Mouse (Mus musculus) CH12.LX (cell line): ENCODE measurements around the gene Eloa. TPM values are rescaled to one million over a fixed set of nuclear protein-coding genes. Genes with fewer than 3 reads are reported as not detected.
"Not testable (repeated sequence)": the region's sequence is repeated elsewhere in the genome, so short reads cannot be mapped to it uniquely, and the experiment has no call there.

Experiments
- DNase-seq: peaks from one replicate; pipeline ENCODE4 v3.0.0-alpha.2; 2013; ENCODE audit errors: extremely low read depth
- H3K27ac ChIP-seq: 2 replicates; pipeline ENCODE4 v1.5.1; 2012; ENCODE audit warnings: low read depth, mild to moderate bottlenecking, control low read depth, moderate library complexity; ENCODE audit not compliant: insufficient read depth
- H3K27me3 ChIP-seq: replicated peaks from 2 replicates; pipeline ENCODE3; 2012; ENCODE audit warnings: inconsistent platforms
- H3K36me3 ChIP-seq, 2 experiments: replicated peaks in 1 of 2; 2 replicates each; pipeline versions ENCODE3 to v1.6.1; 2012; ENCODE audit warnings: inconsistent platforms in 1 of 2, low read length in 1 of 2, mild to moderate bottlenecking in 1 of 2, mixed read lengths in 1 of 2, moderate library complexity in 1 of 2; ENCODE audit not compliant: control insufficient read depth in 1 of 2, insufficient read depth in 1 of 2
- H3K4me1 ChIP-seq, 2 experiments: 2 replicates each; pipeline ENCODE4 v1.6.1; 2012; ENCODE audit warnings: inconsistent platforms in 1 of 2, moderate library complexity in 1 of 2; ENCODE audit not compliant: insufficient read depth in 2 of 2, control insufficient read depth in 1 of 2
- H3K4me2 ChIP-seq: 2 replicates; pipeline ENCODE4 v1.6.1; 2012; ENCODE audit warnings: low read depth, mild to moderate bottlenecking, control low read depth; ENCODE audit not compliant: poor library complexity, insufficient read depth, severe bottlenecking
- H3K4me3 ChIP-seq, 3 experiments: fragments of 150-350 bp in 1 of 3; sonication (generic) in 1 of 3; replicated peaks in 1 of 3; 2 replicates each; pipeline versions ENCODE3 to v1.5.1; 2011 to 2012; ENCODE audit warnings: low read depth in 2 of 3, low read length in 2 of 3, mild to moderate bottlenecking in 2 of 3, moderate library complexity in 2 of 3, control low read depth in 1 of 3, improper control_type of control experiment in 1 of 3, inconsistent platforms in 1 of 3, mixed read lengths in 1 of 3; ENCODE audit not compliant: poor library complexity in 1 of 3
- H3K79me2 ChIP-seq: replicated peaks from 2 replicates; pipeline ENCODE4 v1.6.1; 2012; ENCODE audit warnings: mild to moderate bottlenecking, moderate library complexity; ENCODE audit not compliant: control insufficient read depth, poor library complexity, insufficient read depth, severe bottlenecking; ENCODE audit errors: extremely low read depth
- H3K9ac ChIP-seq: 2 replicates; pipeline ENCODE4 v1.6.1; 2012; ENCODE audit warnings: low read depth, mild to moderate bottlenecking, control low read depth, moderate library complexity; ENCODE audit not compliant: insufficient read depth
- H3K9me3 ChIP-seq: replicated peaks from 2 replicates; pipeline ENCODE3; 2012; ENCODE audit warnings: low read length, inconsistent platforms, mixed read lengths
- BHLHE40 ChIP-seq: IDR thresholded peaks from 2 replicates; pipeline ENCODE4 v1.6.1; 2011; ENCODE audit warnings: mild to moderate bottlenecking, low read depth, low read length, improper control_type of control experiment
- CHD2 ChIP-seq: IDR thresholded peaks from 2 replicates; pipeline ENCODE4 v1.6.1; 2011; ENCODE audit warnings: low read length, improper control_type of control experiment
- CTCF ChIP-seq, 2 experiments: IDR thresholded peaks in 1 of 2; conservative IDR thresholded peaks in 1 of 2; 2 replicates each; pipeline ENCODE4 v1.5.1; 2011 to 2012; ENCODE audit warnings: low read depth in 2 of 2, low read length in 2 of 2, improper control_type of control experiment in 1 of 2, inconsistent platforms in 1 of 2, mild to moderate bottlenecking in 1 of 2, moderate library complexity in 1 of 2
- E2F4 ChIP-seq: IDR thresholded peaks from 2 replicates; pipeline ENCODE4 v1.6.1; 2011; ENCODE audit warnings: low read depth, low read length, improper control_type of control experiment; ENCODE audit not compliant: insufficient replicate concordance
- ETS1 ChIP-seq: conservative IDR thresholded peaks from 2 replicates; pipeline ENCODE4 v1.6.1; 2012; ENCODE audit warnings: low read depth, mild to moderate bottlenecking, inconsistent platforms, low read length, improper control_type of control experiment, moderate library complexity
- GABPA ChIP-seq: IDR thresholded peaks from 2 replicates; pipeline ENCODE4 v1.6.1; 2012; ENCODE audit warnings: low read depth, low read length, improper control_type of control experiment, inconsistent platforms; ENCODE audit not compliant: insufficient replicate concordance
- JUN ChIP-seq: IDR thresholded peaks from 2 replicates; pipeline ENCODE4 v1.6.1; 2011; ENCODE audit warnings: low read depth, mild to moderate bottlenecking, low read length, improper control_type of control experiment, moderate library complexity; ENCODE audit not compliant: insufficient read depth
- MAX ChIP-seq: IDR thresholded peaks from 2 replicates; pipeline ENCODE4 v1.6.1; 2011; ENCODE audit warnings: low read length, improper control_type of control experiment
- MAZ ChIP-seq: IDR thresholded peaks from 2 replicates; pipeline ENCODE4 v1.6.1; 2012; ENCODE audit warnings: low read depth, mild to moderate bottlenecking, inconsistent platforms, low read length, improper control_type of control experiment, moderate library complexity
- MEF2A ChIP-seq: IDR thresholded peaks from 2 replicates; pipeline ENCODE4 v1.6.1; 2014; ENCODE audit warnings: low read depth, mild to moderate bottlenecking, inconsistent platforms, low read length, improper control_type of control experiment, borderline replicate concordance
- MXI1 ChIP-seq: IDR thresholded peaks from 2 replicates; pipeline ENCODE4 v1.6.1; 2011; ENCODE audit warnings: mild to moderate bottlenecking, low read depth, low read length, improper control_type of control experiment
- POLR2A ChIP-seq: IDR thresholded peaks from 2 replicates; pipeline ENCODE4 v1.6.1; 2011; ENCODE audit warnings: low read depth, mild to moderate bottlenecking, improper control_type of control experiment, low read length
- RAD21 ChIP-seq: IDR thresholded peaks from 2 replicates; pipeline ENCODE4 v1.6.1; 2011; ENCODE audit warnings: low read depth, mild to moderate bottlenecking, low read length, improper control_type of control experiment, moderate library complexity
- TBP ChIP-seq: conservative IDR thresholded peaks from 2 replicates; pipeline ENCODE4 v1.6.1; 2011; ENCODE audit warnings: low read depth, low read length, improper control_type of control experiment
- USF1 ChIP-seq: IDR thresholded peaks from 2 replicates; pipeline ENCODE4 v1.6.1; 2014; ENCODE audit warnings: low read depth, mild to moderate bottlenecking, inconsistent platforms, low read length, improper control_type of control experiment
- ZC3H11A ChIP-seq: IDR thresholded peaks from 2 replicates; pipeline ENCODE4 v1.6.1; 2012; ENCODE audit warnings: low read depth, mild to moderate bottlenecking, inconsistent platforms, low read length, improper control_type of control experiment
- ZKSCAN1 ChIP-seq: IDR thresholded peaks from 2 replicates; pipeline ENCODE4 v1.6.1; 2012; ENCODE audit warnings: low read depth, inconsistent platforms, low read length, improper control_type of control experiment, borderline replicate concordance
- dilution Hi-C: fragments of 300-500 bp; cut with MboI; formaldehyde crosslinking; loops from 2 replicates; pipeline ENCODE4 v1.14.3; 2020; ENCODE audit warnings: low sequenced_read_pairs; ENCODE audit not compliant: extremely low pct_unique_long_range_greater_than_20kb, extremely low pct_ligation_motif_present
- in situ Hi-C: fragments of 300-500 bp; cut with MboI; formaldehyde crosslinking; loops from 3 replicates; pipeline ENCODE4 v1.14.3; 2019; ENCODE audit warnings: low sequenced_read_pairs, low pct_ligation_motif_present, low pct_unique_long_range_greater_than_20kb, mixed read lengths
- polyA plus RNA-seq: library from polyadenylated mRNA; unstranded; fragments of >175 nt; gene quantifications from 2 replicates; pipeline ENCODE4 v1.2.1, GENCODE M21; 2012; ENCODE audit warnings: low read depth; ENCODE audit not compliant: insufficient read length
- total RNA-seq, 2 experiments: library from RNA; depleted of rRNA; stranded (reverse); fragments of 300-350 nt in 1 of 2; fragments of >200 nt in 1 of 2; gene quantifications; 2 replicates each; pipeline ENCODE4 v1.2.3; 2012 to 2014

Gene Eloa
- total and polyA plus RNA-seq, 3 experiments: 45.8 to 66.2 (median 66.0) TPM

DNA sequence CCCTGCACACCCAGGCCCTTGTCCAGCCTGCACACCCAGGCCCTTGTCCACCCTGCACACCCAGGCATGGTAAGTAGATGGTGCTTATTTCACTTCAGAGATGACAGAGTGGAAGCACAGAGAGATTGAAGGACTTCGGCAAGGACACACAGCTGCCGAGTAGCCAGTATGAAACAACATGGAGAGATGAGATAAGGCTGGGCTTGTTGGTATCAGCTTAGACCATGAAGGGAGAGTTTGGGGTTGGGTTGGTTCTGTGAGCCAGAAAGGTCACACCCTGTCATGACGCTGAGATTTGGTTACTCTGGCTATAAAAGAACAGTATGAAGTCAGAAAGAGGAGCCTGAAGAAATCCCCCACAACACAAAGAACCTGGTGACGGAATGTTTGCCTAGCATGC, 47.8 kb upstream of the Eloa start:
- TF ChIP-seq E2F4: no peak
- TF ChIP-seq POLR2A: no peak
- TF ChIP-seq TBP: no peak
- no peak for TF ChIP-seq BHLHE40
- no peak for TF ChIP-seq ETS1
- TF ChIP-seq ZKSCAN1: no peak
- no peak for TF ChIP-seq MAX
- TF ChIP-seq ZC3H11A: no peak
- no peak for TF ChIP-seq CHD2
- no peak for TF ChIP-seq JUN
- H3K36me3 ChIP-seq: no peaks in the 10 kb centered on the region
- H3K79me2 ChIP-seq: no peaks in the 10 kb centered on the region
- dilution Hi-C loops: no loop called here
- no peaks in the 10 kb centered on the region for H3K9me3 ChIP-seq
- peaks cover 7 to 17% of the 10 kb centered on the region in 2 experiments for H3K4me1 ChIP-seq
- H3K27me3 ChIP-seq: peaks cover 10% of the 10 kb centered on the region
- DNase-seq: no peak
- in situ Hi-C loops: no loop called here
- H3K9ac ChIP-seq: no peak overlapping the region
- no peak overlapping the region for H3K4me3 ChIP-seq
- H3K27ac ChIP-seq: no peak overlapping the region
- no peak overlapping the region for H3K4me2 ChIP-seq

DNA sequence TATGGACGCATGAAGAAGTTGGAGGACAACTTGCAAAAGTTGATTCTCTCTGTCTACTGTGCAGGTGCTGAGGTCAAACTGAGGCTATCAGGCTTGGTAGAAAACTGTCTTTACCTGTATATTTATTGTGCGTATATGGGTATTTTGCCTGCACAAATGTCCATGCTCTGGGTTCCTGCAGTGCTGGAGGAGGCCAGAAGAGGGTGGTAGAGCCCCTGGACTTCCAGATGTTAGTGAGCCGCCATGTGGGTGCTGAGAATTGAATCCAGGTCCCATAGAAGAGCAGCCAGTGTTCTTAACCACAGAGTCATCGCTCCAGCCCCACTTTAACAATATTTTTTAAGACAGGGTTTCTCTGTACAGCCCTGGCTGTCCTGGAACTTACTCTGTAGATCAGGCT, 41.6 kb upstream of the Eloa start:
- peaks cover 29% of the 10 kb centered on the region for H3K27me3 ChIP-seq
- H3K9me3 ChIP-seq: peaks cover 7% of the 10 kb centered on the region
- no peak overlapping the region for H3K4me2 ChIP-seq
- H3K36me3 ChIP-seq: no peaks in the 10 kb centered on the region
- dilution Hi-C loops: no loop called here
- H3K4me3 ChIP-seq: no peak overlapping the region
- H3K4me1 ChIP-seq: no peaks in the 10 kb centered on the region
- no peak for DNase-seq
- no peaks in the 10 kb centered on the region for H3K79me2 ChIP-seq
- H3K27ac ChIP-seq: no peak overlapping the region
- no peak overlapping the region for H3K9ac ChIP-seq
- in situ Hi-C loops: no loop called here
- peak in 1 of 2 experiments; percentile 36; a peak in 1 of 4 replicates for TF ChIP-seq CTCF (conservative IDR thresholded peaks at IDR 0.05 in 1 of 2, IDR thresholded peaks at IDR 0.05 in 1 of 2; ENCODE audit: low read depth in 2 of 2, low read length in 2 of 2)
- TF ChIP-seq MAZ: no peak
- no peak for TF ChIP-seq USF1
- TF ChIP-seq MEF2A: no peak
- TF ChIP-seq E2F4: no peak
- TF ChIP-seq RAD21: no peak; the same call in none of the 2 replicates
- no peak for TF ChIP-seq MXI1
- no peak for TF ChIP-seq GABPA

DNA sequence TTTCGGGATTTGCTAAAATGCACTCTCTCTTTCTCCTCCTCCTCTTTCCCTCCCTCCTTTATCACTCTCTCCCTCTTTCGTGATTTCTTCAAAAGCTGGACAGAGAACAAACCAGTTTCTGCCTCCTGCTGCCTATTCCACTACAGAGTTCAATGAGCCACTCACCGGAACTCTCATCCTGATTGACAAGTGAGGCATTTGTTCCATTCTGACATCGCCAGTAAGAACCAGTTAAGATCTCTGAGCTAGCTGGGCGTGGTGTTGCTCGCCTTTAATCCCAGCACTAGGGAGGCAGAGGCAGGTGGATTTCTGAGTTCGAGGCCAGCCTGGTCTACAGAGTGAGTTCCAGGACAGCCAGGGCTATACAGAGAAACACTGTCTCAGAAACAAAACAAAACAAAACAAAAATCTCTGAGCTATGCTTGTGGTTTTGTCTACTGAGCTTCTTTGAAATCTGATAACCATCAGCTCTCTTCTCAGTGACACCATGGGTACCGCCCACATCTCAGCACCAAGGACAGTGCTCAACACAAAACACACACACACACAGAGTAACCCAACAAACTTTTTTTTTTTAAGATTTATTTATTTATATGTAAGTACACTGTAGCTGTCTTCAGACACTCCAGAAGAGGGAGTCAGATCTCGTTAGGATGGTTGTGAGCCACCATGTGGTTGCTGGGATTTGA, 38.4 kb upstream of the Eloa start:
- H3K79me2 ChIP-seq, dilution Hi-C loops, H3K27ac ChIP-seq, in situ Hi-C loops, H3K4me3 ChIP-seq, H3K9ac ChIP-seq, H3K4me2 ChIP-seq, H3K4me1 ChIP-seq, H3K9me3 ChIP-seq, H3K36me3 ChIP-seq, DNase-seq: not testable (repeated sequence)
- H3K27me3 ChIP-seq: peaks cover 26% of the 10 kb centered on the region
